Mouse (Mus musculus) thymus, adult 2 months (tissue): ENCODE results near the gene Gm45140.

Experiments used
- CTCF ChIP-seq: fragments of 200-500 bp; IDR thresholded peaks from 2 replicates; pipeline ENCODE4 v1.5.1; 2012; ENCODE audit warnings: mild to moderate bottlenecking, control low read depth, low read length, moderate library complexity, borderline replicate concordance; ENCODE audit not compliant: control insufficient read depth, poor library complexity, insufficient read depth; ENCODE audit errors: extremely low read depth
- POLR2A ChIP-seq: fragments of 200-500 bp; IDR thresholded peaks from 2 replicates; pipeline ENCODE4 v1.6.1; 2012; ENCODE audit warnings: mild to moderate bottlenecking, low read length, control low read depth, moderate library complexity; ENCODE audit not compliant: control insufficient read depth, poor library complexity, insufficient read depth; ENCODE audit errors: extremely low read depth

- TF ChIP-seq CTCF (no peak), POLR2A (no peak)
Observed at GRCm38 (mm10) chr6:87807735-87808440, 27.7 kb downstream of the Gm45140 start.
